Mouse (Mus musculus): ENCODE data around the gene Lmbr1l. TPM values are rescaled to one million over a fixed set of nuclear protein-coding genes. Genes with fewer than 3 reads are reported as not detected.
A peak's percentile ranks its signal among the peaks of the same experiment; 100 is the strongest.
"Not testable (repeated sequence)": the region's sequence is repeated elsewhere in the genome, so short reads cannot be mapped to it uniquely, and the experiment has no call there.

Gene Lmbr1l
- total RNA-seq, 2 experiments from 2014 or later = 12.6 to 16.6 TPM

DNA sequence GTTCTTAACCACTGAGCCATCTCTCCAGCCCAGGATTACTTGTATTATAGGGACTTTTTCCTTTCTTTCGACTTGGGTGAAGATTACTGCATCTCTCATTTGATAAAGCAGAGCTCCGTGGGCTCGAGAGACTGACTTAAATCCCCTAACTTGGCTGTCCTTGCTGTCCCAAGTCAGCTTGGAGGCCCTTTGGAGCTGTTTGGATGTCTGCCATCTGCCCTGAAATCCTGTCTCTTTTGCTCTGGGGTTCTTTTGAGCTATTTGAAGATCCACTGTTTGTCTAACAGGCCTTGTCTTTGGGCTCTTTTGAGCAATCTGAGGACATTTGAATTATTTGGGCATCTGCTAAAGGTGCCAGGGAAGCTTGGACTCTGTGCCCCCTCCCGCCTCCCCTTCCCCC, 24.1 kb upstream of the Lmbr1l start:
- DNase-seq (ENCODE audit: low spot score in 2 of 2) = no peak
- intact Hi-C loops (cut with DNase I) = no loop called here

DNA sequence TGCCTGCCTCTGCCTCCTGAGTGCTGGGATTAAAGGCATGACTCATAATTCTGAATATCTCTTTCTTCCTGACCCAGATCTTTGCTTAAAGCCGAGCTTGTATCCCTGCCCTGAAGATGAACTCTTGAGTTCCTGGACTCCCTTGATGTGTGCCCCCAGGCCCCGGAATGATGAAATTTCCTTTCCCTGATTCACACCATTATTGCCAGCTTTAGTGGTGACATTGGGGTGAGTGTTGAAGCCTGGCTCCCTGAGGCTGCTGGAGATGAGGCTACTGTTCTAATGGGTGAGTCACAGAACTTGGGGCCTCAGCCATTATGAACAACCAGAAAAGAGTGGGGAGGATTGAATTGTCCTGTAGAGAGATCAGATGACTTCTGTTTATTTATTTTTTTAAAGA, 23.5 kb upstream of the Lmbr1l start:
- no peak for DNase-seq (ENCODE audit: low spot score in 2 of 2)
- intact Hi-C loops (cut with DNase I) = no loop called here

DNA sequence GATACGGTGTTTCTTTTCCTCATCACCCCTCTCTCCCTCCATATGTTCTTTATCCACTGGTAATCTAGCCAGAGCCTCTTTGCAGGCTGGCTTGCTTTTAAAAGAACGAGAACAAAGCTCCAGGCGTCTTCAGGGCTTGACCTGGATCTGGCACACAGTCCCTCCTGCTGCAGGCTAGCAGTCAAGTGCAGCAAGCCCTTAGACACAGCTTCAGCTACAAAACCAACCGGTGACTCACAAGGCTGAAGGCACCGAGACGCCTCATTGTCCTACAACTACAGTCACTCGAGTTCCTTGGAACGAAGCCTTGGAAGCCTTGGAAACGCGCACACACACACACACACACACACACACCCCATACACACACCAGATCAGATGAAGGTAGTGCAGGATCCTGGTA, 22.8 kb upstream of the Lmbr1l start:
- no peak for DNase-seq (ENCODE audit: low spot score in 2 of 2)
- intact Hi-C loops (cut with DNase I) = no loop called here

DNA sequence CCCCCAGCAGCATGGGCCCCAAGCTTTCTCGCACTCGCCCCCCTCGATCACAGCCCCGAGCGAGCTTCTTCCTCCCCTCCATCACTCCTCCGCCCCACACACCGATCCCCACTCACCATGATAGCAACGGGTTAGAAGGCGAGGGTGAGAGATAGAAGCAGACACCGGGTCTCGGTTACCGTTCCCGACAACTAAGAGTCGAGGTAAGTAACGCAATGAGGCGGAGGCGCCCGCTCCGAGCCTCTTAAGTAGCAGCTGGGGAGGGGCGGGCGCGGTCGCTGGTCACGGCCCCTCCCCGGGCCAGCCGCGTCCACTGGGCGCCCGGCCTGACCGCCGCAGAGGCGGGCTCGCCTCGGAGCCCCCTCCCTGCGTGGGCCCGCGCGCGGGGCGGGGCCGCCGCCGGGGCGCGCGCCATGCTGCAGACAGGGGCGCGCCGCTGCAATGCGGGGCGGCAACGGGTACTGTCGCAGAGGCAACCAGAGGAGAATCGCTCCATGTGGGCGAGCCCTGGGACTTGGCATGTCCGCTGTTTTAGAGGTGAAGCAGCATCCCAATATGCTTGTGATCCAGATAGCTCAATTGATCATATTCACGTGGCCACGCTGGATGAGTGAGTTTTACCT, 16.3 kb upstream of the Lmbr1l start, which contains the start of gene Tuba1b:
TSS of gene Tuba1b (minus strand) at position 349 of the 623 bp plus-strand sequence.
- peak; percentile 91 to 97 for DNase-seq (ENCODE audit: low spot score in 2 of 2)
- intact Hi-C loops (cut with DNase I) = loop anchor here (1.0 to 5.0 kb wide), 3 partner anchors 18 to 62 kb away; partner anchors contain the start of genes Gm49450, Kmt2d and Tuba1a

DNA sequence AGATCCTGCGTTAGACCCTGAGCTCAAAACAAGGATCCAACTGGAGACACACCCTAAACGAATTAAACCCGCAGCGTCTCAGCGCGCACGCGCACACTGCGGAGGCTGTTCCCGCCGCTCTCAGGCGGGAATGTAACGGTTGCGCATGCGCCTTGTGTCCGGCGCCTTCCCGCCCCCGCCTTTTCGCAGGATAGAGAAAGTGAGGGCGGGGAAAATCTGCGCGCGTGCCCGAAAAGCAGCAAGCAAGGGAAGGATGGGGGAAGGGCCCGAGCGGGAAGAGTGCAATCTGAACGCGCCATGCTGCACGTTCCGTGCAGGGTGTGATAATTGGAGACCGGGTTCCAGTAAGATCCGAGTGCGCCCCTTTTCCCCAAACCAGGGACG, 15.8 kb upstream of the Lmbr1l start:
- intact Hi-C loops (cut with DNase I) = loop anchor here (1.0 to 5.0 kb wide), 3 partner anchors 19 to 62 kb away; partner anchors contain the start of genes Gm49450, Kmt2d and Tuba1a
- DNase-seq (ENCODE audit: low spot score in 2 of 2) = peak; percentile 95

DNA sequence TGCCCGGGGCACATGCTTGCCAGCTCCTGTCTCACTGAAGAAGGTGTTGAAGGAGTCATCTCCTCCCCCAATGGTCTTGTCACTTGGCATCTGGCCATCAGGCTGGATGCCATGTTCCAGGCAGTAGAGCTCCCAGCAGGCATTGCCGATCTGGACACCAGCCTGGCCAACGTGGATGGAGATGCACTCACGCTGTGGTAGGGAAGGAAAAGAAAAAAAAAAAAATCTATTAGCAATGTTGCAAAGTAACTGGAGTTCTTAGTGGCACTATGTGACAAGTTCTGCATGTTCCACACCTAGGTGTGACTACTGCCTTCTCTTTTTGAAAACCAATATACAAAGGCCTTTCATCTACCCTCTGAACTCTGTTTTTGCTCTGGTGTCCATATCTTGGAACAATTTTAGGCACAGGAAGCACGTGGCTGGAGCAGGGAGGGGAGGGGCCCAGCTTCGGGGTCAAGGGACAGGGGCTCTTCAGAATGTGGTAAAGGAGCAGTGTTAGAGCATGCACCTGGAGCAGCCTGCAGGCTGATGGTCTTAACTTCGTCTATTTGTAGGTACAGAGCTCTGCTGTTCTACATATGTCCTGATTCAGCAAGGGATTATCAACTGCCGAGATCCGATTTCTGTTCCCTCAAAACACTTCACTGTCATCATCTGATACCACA, 15.1 kb upstream of the Lmbr1l start:
- DNase-seq (ENCODE audit: low spot score in 2 of 2) = not testable (repeated sequence)
- intact Hi-C loops (cut with DNase I) = loop anchor here (5.0 kb wide), 1 partner anchor 61 kb away; the partner anchor contains the start of gene Kmt2d

DNA sequence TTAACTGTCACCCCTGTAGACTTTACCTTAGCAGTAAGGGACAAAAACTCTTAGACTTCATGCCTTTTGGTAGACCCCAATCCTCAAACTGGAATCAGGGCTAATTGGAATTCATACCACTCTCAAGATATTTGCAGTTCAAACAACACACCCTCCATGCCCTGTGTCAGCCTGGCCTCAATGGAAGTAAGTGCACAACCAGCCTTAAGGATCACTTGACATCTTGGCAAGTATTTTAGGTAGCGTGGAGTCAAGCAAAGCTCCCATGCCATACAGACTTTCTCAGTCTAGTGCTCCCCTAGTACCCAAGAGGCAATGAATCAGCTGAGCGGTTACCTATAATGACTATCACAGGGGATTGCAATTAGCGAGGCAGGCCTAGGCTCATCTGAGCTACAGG, 13.0 kb upstream of the Lmbr1l start:
- intact Hi-C loops (cut with DNase I) = loop anchor here (5.0 kb wide), 1 partner anchor 59 kb away; the partner anchor contains the start of gene Kmt2d

DNA sequence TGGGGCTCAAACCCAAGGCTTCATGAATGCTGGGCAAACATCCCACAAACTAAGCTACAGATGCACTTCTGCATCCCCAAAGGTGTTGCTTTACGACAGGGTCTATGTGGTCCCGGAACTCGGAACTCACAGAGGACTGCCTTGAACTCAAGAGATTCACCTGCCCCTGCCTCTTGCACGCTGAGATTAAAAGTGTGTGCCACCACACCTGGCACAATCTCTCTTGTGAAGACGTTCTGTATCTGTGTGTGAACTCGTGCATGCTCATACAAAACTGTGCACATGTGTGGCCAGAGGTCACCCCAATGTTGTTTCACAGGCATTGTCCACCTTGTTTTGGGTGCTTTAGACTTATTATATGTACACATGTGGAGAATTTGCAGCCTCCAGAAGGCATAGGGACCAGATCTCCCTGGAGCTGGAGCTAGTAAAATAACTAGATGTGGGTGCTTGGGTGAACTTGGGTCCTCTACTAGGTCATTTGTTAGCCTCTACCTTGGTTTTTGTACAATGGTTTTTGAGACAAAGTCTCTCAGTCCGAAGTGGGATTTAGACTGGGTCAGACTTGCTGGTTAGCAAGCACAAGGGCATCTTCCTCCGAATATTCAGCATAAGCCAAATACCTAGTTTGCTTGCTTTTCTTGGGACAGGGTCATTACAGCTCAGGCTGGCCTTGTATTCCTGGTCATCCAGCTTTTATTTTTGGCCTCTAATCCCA, 12.1 kb upstream of the Lmbr1l start:
- DNase-seq (ENCODE audit: low spot score in 2 of 2) = no peak
- intact Hi-C loops (cut with DNase I) = loop anchor here (5.0 kb wide), 1 partner anchor 58 kb away; the partner anchor contains the start of gene Kmt2d

More for the DNA sequence above, 13.0 kb upstream of the Lmbr1l start:
- DNase-seq (ENCODE audit: low spot score in 2 of 2) = no peak

DNA sequence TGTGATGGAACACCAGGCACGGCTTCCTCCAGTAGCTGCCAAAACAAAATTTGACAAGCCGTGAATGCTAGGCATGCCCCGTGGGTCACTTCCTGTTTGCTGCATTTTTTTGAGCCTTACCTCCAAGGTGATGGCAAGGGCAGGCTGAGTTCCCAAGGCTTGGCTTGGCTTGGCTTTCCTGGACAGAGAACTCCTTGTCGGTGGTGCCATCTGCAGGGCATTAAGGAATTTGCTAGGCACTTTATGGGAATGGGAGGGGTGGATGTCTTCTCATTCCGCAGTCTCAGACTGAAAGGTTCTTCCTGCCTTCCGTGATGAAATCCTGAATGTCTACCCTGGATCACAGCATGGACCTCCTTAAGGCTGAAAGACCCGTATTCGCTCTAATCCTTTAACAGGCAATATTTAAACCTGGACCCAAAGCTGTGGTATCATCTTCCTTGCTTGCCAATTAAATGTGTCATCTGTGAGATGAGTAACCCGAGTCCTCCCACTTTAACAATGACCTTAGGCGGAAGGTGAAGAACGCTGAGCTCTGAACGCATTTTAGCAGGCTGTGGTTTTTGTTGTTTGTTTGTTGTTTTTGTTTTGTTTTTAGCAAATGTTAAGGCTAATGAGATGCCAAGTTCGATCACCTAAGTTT, 10.7 kb upstream of the Lmbr1l start:
- intact Hi-C loops (cut with DNase I) = loop anchor here (2.0 kb wide), 1 partner anchor 36 kb away; no protein-coding TSS in a partner anchor
- peak; percentile 46 to 61 for DNase-seq (ENCODE audit: low spot score in 2 of 2)

DNA sequence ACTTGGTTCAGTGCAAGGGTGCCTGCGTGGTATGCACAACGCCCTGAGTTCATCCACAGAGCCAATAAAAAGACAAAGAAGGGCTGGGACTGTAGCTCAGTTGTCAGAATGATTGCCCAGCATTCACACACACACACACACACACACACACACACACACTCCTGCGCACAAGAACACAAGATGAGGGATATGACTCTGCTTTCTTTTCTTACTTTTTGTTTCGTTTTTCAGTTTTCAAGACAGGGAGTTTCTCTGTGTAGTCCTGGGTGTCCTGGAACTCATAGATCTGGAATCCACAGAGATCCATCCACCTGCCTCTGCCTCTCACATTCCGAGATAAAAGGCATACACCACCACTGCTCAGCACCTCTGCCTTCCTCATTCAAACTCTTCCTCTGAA, 9.5 kb upstream of the Lmbr1l start:
- intact Hi-C loops (cut with DNase I) = no loop called here
- DNase-seq (ENCODE audit: low spot score in 2 of 2) = no peak

DNA sequence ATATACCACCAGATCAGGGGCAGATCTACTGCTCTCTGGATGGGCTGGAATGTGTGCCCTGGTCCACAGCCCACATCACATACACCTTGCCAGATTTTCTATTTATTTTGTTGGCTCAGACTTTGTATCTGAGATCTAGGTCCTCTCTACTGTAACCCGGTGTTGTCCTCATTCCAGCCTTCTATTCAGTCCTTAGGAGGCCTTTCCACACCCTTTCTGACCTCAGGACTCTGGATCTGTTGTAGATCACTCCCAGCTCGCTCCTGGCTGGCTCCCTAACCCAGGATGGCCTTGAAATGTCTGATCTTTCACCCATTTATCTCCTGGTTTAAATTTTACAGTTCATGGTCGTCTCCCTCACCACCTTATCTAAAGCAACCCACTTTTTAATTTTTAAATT, 6.7 kb upstream of the Lmbr1l start:
- intact Hi-C loops (cut with DNase I) = no loop called here

DNA sequence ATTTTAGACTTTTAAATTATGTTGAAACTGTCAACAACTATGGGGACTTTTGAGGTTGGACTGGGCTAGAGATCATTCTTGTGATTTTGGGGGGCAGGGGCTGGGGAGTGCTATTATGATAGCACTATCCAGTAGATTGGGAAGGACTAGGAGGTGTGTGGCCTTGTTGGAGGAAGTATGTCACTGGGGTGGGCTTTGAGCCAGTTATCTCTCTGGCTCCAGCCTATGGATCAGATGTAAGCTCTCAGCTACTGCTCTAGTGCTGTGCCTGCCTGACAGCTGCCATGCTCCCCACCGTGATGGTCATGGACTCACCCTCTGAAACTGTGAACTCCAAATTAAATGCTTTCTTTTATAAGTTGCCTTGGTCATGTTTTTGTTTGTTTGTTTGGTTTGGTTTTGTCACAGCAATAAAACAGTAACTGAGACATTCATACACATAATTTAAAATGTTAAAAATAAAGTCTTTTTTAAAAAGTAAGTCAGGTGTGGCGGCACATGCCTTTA, 5.1 kb upstream of the Lmbr1l start:
- intact Hi-C loops (cut with DNase I) = no loop called here
- DNase-seq (ENCODE audit: low spot score in 2 of 2) = no peak

More for the DNA sequence above, 6.7 kb upstream of the Lmbr1l start:
- no peak for DNase-seq (ENCODE audit: low spot score in 2 of 2)

DNA sequence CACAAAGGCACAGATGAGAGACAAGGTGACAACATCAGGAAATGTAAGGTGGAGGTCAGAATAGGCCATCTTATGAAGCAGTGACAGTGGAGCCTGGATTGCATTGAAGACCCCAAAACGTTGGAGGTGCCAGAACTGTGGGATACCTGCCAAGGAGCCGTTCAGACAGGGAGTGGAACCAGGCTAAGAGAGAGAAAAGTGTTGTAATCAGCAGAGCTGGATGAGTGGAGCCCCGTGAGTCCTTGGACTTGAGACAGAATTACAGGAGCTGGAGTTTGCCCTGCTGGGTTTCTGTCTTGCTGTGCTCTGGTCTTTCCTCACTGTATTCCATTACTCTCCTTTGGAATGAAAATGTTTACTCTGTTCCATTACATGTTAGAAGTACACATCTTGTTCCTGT, 4.5 kb upstream of the Lmbr1l start:
- no peak for DNase-seq (ENCODE audit: low spot score in 2 of 2)
- intact Hi-C loops (cut with DNase I) = no loop called here

DNA sequence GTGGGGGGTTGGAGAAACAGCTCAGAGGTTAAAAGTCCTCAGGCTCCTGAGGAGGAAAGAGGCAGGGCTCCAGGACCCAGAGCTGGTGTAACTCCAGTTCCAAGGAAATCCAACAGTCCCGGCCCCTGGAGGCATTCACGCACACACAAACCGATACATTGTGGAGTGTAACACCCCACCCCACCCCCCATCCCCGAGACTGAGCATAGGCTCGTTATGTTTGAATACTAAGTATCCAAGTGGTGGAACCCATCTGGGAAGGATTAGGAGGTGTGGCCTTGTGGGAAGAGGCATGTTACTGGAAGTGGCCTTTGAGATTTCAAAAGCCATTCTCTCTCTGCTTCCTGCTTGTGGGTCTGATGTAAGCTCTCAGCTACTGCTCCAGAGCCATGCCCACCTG, 3.5 kb upstream of the Lmbr1l start:
- intact Hi-C loops (cut with DNase I) = no loop called here
- DNase-seq (ENCODE audit: low spot score in 2 of 2) = no peak

DNA sequence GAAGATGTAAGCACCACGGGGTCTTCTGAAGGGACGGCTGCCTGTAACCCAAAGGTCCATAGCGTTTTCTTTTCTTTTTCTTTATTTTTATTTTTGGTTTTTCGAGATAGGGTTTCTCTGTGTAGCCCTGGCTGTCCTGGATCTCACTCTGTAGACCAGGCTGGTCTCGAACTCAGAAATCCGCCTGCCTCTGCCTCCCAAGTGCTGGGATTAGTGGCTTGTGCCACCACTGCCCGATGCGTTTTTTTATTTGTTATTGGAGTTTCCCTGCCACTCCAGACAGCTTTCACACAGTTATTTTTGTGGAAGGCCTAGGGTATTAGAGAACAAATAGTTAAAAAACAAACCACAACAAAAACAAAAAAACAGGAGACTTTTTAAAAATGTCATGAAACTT, 466 bp upstream of the Lmbr1l start:
- intact Hi-C loops (cut with DNase I) = loop anchor here (2.0 kb wide), 1 partner anchor 38 kb away; no protein-coding TSS in a partner anchor
- DNase-seq (ENCODE audit: low spot score in 2 of 2) = not testable (repeated sequence)

DNA sequence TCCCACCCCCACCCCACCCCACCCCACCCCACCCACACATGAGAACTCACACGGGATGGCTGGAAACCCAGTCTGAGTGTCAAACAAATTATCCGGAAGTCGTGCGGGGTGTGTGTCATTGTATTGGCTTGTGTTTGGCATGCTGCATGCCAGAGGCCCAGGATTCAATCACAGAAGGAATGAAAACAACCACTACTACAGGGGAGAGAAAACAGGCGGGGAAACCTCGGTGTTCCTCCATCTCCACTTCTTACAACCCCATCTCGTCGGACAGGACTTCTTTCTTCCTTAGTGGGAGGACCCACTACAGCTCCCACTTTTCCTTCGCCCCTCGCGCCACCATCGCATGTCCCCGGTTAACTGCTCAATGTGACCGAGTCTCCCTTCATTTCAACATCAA, 940 bp downstream of the Lmbr1l start:
- intact Hi-C loops (cut with DNase I) = no loop called here

DNA sequence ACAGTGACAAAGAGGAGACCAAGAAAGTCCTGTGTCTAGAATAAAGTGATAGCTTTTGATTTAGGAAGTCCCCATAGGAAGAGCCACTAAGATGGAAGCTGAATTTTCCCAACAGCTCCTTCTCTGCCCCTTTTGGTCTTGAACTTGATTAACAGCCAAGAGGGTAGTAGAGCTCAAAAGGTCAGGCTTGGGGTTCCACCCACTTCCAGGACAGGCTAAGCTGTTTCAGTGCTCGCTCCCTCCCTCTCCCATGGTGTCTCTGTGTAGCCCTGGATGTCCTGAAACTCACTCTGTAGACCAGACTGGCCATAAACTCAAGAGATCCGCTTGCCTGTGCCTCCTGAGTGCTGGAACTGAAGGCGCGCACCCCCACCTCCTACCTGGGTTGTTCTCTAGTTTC, 2.0 kb downstream of the Lmbr1l start:
- intact Hi-C loops (cut with DNase I) = no loop called here
- no peak for DNase-seq (ENCODE audit: low spot score in 2 of 2)

More for the DNA sequence above, 940 bp downstream of the Lmbr1l start:
- DNase-seq (ENCODE audit: low spot score in 2 of 2) = no peak

DNA sequence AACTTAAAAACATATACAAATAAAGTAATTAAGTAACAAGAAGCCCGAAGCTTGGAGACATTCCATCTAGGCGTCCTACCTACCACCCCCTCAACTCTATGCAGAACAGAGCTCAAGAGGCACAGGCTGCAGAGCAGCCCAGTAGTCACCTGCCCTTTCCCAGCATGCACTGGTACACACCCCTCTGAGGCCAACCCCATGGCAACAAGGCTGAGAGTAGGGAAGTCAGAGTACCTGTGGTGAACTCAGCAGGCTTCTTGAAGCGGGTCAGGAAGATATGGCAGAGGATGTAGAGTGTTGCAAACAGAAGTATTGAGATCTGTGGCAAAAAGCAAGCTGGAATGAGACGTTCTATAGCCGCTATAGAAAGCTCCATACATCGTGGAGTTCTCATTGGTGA, 3.1 kb downstream of the Lmbr1l start:
- intact Hi-C loops (cut with DNase I) = no loop called here
- no peak for DNase-seq (ENCODE audit: low spot score in 2 of 2)

DNA sequence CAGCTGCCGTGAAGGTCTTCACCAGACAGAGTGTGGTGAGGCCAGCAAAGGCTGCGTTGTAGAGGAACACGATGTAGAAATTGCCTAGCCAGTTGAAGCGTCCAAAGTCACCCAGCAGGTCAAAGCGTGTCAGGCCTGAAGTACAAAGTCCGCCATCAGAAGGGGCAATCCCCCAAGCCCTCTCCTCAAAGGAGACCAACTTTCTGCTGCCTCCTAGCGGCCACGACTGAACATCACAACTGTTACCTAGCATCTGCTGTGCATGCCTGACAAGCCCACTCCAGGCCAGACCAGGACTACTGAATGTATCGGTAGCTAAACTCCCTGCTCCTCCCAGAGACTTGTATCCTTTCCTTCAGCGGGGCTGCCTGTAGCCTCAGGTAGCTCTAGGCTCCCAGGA, 13.3 kb downstream of the Lmbr1l start:
- DNase-seq (ENCODE audit: low spot score in 2 of 2) = no peak
- intact Hi-C loops (cut with DNase I) = no loop called here

DNA sequence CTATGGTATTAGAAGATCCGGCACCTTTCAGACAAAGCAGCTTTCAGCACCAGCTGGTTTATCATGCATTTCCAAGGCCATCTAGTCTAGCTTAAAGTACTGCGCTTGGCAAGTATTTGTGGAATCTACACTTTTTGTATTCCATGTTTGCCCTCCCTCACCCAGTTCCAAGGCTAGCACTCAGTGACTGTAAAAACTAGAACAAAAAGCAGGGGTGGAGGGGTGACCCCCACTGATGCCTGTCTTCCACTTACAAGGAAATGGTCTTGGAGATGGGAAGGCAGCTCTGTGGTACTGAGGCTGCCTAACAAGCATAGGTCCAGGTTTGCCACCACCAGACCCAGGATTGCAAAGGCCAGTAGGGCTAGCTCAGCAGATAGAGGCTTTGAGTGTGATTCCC, 15.4 kb downstream of the Lmbr1l start:
- DNase-seq (ENCODE audit: low spot score in 2 of 2) = no peak
- intact Hi-C loops (cut with DNase I) = no loop called here

Measured in left cerebral cortex, postnatal 36 days (tissue).